Mouse (Mus musculus): ENCODE data around the gene Aqp3. TPM values are rescaled to one million over a fixed set of nuclear protein-coding genes. Genes with fewer than 3 reads are reported as not detected.
"Not testable (repeated sequence)": the region's sequence is repeated elsewhere in the genome, so short reads cannot be mapped to it uniquely, and the experiment has no call there.

Gene Aqp3
- polyA plus RNA-seq, 3 experiments from 2014 or later, result 15.2 to 21.2 (median 15.4) TPM

- ATAC-seq, result no peak
Measured at GRCm38 (mm10) chr4:41102901-41103300, 4.9 kb upstream of the Aqp3 start.

GRCm38 (mm10) chr4:41100986-41101385, 3.0 kb upstream of the Aqp3 start:
- ATAC-seq, result no peak

DNA sequence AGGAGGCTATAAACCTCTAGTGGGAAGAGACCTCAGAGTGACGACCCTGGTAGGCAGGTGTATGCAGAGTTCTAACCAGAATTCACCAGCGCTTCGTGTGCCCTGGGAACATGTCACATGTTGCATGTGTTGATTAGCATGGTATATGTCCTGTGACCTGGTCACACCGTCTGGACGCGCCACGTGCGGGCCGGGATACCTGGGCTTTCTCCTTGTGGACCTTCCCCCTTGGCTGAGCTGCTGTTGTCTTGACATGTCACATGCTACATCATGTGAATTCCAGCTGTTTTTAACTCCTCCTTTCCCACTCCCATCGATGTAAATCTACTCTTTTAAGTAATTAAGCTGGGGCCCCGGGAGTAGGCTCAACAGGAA, 581 bp upstream of the Aqp3 start:
- ATAC-seq, result no peak

- no peak for ATAC-seq
Measured at GRCm38 (mm10) chr4:41097381-41097780, 602 bp downstream of the Aqp3 start.

DNA sequence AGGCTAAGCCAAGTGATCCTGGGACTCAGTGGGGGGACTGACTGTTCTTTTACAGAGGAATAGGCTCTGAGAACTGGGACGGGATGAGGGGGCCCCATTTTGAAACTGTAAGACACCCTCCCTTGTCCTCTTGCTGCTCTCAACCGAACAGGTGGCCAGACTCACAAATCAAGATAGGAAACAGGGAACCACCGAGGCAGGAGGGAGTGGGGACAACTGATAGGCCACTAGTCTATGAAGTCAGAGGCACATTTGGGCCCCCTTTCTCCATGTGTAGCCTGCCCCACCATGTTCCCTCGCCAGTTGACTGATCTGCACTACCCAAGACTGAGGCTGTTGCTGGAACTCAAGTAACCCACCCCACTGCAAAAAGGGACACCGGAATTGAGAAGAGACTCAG, 1.2 kb downstream of the Aqp3 start:
- no peak for ATAC-seq

DNA sequence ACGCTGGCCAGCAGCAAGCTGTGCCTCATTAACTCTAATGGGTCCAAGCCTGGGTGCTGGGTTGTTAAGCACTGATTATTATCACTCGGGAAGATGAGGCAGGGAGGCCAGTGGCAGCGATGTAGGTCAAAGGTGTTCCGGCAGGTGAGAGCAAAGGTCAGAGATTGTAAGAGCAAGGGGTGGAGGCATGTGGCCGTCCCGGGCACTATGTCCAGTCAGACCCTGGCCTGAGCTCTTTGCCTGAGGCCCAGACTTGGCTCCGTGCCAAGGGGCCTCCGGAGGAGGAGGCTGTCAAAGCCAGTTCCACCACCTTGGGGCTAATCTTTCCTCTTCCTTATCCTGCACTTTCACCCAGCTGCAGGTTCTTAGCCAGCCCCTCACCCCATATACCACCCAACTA, 1.8 kb downstream of the Aqp3 start:
- ATAC-seq, result no peak

DNA sequence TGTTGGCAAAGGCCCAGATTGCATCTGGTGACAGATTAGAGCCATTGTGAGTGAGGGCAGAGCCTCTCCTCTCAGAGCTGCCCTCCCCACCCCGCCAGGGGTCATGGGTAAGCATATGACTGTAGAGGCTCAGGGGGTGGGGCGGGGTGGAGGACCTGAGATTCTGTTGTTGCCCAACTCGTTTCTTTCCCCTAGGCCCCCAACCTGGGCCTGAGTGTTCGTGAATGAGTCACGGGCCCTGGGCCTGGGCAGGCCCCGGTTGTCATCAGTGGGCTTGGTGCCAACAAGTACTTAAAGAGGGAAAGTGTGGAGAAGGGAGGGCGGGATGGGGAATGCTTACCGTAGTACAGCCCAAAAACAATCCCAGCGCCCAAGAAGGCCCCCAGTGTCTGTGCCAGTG, 3.6 kb downstream of the Aqp3 start:
- no peak for ATAC-seq

DNA sequence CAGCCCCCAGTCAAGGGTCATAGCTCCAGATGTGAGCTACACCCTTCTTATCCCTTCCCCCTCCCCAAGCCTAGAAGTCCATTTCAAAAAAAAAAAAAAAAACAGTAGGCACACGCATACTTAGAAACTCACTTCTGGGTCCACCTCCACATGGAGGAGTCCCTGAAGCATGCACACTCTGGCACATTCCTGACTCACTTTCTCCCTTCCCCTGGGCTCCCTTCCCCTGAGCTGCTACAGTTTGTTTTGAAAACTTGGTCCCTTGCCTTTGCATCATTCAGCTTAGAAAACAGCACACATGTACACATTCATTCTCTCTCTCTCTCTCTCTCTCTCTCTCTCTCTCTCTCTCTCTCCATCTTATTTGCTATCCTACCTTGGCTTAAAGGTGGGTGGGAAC, 5.0 kb downstream of the Aqp3 start:
- ATAC-seq, result no peak

- ATAC-seq, result no peak
Measured at GRCm38 (mm10) chr4:41091391-41091790, 6.6 kb downstream of the Aqp3 start.

GRCm38 (mm10) chr4:41089705-41090104, 8.3 kb downstream of the Aqp3 start:
- ATAC-seq, result no peak

DNA sequence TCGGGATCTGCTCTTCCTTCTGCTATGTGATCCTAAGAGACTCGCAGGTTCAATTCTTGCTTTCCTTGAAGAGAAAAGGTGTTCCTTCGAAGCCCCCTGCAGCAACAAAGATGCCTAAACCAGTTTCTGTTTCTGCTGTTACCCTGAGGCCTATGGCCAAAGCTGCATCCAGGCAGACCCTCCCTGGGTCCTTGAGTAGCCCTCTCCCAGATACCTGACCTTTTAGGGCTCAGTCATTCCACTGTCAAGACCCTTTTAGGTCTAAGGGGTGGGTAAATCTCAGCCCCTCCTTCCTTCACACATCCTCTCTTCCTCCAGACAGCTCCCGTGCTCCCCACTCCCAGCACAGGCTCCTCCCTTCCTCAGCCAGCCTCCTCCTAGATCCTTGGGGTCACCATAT, 8.8 kb downstream of the Aqp3 start:
- no peak for ATAC-seq

- no peak for ATAC-seq
Measured at GRCm38 (mm10) chr4:41087459-41088298, 10.3 kb downstream of the Aqp3 start.

- no peak for ATAC-seq
Measured at GRCm38 (mm10) chr4:41086947-41087346, 11.0 kb downstream of the Aqp3 start.

DNA sequence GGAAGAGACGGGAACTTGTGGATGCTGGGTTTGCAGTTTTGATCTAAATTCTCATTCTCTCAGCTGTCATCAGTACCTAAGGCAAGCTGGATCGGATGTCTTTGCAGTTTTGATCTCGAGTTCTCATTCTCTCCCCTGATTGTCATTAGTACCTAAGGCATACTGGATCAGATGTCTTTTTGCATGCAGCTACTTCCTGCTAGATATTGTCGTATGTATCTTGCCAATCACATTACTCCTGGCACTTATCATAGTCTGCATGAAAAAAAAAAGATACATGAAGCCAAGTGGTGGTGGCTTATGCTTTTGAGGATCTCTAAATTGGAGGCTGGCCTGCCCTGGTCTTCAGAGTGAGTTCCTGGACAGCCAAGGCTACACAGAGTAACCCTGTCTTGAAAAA, 13.2 kb downstream of the Aqp3 start:
- ATAC-seq, result no peak

- ATAC-seq, result not testable (repeated sequence)
Measured at GRCm38 (mm10) chr4:41082803-41083202, 15.2 kb downstream of the Aqp3 start.

- ATAC-seq, result no peak
Measured at GRCm38 (mm10) chr4:41081733-41082132, 16.2 kb downstream of the Aqp3 start.

GRCm38 (mm10) chr4:41078726-41079125, 19.3 kb downstream of the Aqp3 start:
- no peak for ATAC-seq

DNA sequence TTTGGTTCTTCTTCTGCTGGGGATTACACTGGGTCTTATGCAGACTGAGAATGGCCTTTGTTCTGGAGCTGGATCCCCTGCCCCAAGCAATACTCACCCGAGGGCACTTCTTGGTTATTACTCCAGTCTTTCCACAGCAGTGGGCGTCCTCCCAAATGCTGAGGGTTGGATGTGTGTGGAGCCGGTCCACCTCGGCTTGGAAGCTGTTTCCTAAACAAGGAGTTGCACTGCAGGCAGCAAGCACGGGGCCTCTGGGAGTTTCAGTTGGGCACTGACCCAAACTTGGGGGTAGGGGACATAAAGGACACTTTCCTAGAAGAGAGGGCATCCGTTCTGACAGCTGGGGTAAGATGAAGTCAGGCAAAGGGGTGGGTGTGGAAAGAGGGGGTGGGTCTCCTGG, 23.5 kb downstream of the Aqp3 start:
- ATAC-seq, result no peak

DNA sequence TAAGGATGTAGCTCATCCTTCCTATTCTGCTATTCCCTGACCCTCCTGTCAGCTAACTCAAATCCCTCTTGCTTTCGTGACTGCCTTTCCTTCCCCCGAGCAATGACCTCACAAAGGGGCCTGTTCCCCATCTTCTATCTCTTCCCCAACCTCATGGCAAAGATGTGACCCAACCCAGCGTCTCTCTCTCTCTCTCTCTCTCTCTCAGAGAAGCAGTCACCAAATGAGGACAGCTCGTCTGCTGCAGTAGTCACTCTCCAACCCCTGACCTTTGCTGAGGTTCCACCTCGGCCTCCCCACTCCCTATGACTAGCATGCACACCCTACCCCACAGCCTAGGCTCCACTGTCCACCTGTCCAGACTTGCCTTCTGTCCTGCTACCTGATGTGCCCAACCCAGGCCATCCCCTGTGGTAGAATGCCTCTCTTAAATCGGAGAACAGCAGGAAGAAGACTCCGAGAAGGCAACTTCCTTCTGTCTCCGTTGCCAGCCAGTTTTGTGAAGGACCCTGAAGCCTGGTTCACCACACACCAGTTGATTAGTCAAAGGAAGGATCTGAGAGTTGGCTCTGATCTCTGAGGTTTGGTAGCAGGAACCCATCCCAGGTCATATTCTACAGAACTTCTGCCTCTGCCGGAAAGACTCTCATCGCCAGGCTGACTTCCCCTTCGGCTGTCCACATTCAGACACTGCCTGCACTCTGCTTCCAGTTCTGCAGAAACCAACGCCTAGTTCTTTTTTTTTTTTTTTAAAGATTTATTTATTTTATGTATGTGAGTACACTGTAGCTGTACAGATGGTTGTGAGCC, 24.8 kb downstream of the Aqp3 start:
- ATAC-seq, result no peak

DNA sequence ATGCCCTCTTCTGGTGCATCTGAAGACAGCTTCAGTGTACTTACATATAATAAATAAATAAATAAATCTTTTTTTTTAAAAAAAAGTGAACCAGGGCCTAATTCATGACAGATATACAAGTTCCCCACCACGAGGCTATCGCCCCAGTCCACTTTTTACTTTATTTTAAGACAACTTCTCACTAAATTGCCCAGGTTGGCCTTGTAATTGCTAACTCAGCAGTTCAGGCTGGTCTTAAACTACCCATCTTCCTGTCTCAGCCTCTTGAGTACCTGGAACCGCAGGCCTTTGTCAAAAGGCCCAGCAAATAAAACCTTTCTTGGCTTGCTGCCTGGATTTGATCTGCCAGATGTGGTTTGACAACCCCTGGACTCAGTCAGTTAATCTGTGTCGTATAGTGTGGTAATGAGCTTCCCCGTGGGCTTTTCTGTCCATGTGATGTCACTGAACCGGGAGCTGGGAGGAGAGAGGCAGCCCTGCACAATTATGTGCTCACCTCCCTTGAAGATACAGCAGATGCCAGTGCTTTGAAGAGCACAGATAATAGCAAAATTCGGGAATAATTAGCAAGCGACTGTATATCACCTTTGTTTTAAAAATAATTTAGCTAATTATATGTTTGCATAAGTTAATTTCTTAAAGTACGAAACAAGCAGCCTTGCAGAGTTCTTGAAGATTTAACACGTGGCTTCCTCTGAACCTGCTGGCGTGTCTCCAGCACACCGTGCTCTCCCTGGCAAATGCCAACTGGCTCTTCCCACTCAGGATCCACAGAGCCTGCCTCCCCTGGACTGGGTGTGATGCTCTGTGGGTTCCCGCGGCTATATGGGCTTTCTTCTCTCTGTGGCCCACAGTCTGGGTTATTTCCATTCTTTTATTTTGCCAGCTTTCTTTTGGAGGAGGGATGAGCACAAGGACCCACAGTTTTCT, 26.2 kb downstream of the Aqp3 start:
- no peak for ATAC-seq

DNA sequence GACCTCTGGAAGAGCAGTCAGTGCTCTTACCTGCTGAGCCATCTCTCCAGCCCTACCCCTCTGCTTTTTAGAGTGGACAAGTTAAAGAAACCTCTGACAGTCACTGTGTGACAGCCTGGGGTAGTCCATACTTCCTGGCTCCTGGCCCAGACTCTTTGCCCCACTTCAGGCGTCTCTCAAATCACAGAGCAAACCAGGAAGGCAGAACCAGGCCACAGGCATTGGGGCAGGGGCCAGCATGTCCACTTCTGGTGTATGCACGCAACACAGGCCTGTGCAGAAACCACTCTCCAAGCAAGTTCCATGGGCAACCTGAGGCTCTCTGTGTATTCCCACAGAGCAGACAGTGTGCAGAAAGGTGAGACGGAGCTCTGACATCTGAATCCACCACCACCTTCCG, 32.8 kb downstream of the Aqp3 start:
- ATAC-seq, result no peak

GRCm38 (mm10) chr4:41063894-41064673, 33.9 kb downstream of the Aqp3 start:
- ATAC-seq, result no peak
